Mouse (Mus musculus) bone marrow, adult 2 months (tissue): ENCODE results near the gene Kat2b.

Experiments
- CTCF ChIP-seq: fragments of 200-500 bp; IDR thresholded peaks from 2 replicates; pipeline ENCODE4 v1.5.1; 2011; ENCODE audit warnings: low read length, control low read depth; ENCODE audit not compliant: control insufficient read depth, insufficient read depth
- POLR2A ChIP-seq: fragments of 200-500 bp; IDR thresholded peaks from 2 replicates; pipeline ENCODE4 v1.6.1; 2011; ENCODE audit warnings: low read depth, mild to moderate bottlenecking, control low read depth, low read length, borderline replicate concordance; ENCODE audit not compliant: control insufficient read depth

DNA sequence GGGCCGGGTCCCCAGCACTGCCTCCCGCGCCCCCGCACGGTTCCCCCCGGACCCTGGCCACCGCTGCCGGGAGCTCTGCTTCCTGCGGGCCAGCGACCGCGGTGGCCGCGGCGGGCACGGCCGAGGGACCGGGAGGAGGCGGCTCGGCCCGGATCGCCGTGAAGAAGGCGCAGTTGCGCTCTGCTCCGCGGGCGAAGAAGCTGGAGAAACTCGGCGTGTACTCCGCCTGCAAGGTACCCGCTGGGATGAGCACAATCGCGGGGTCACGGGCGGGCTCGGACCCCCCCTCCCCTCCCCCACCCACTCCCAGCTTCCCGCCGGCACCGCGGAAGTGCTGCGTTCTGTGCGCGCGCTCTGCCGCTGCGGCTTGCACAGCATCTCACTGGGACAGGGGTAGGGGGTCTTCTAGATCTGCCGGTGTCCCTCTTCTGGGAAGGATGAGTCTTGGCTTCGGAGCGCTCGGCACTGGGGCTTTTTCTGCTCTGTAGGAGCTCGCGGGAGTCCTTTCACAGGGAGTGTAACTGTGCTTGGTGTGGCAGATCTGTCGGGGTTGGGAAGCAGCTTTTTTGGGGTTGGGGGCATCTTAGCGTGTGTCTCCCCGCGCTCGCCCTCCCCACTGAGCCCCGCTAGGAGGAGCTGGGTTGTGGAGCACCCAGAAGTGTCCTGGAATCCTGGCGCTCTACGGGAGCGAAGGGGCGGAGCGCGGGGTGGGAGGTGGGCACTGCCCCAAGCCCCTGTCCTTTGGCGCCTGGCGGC is 863 bp downstream of the Kat2b start:
- TF ChIP-seq POLR2A: peak; percentile 47; the same call in 1 of the 2 replicates
- no peak for TF ChIP-seq CTCF
